Mouse (Mus musculus): ENCODE measurements at regions not wholly inside any gene's neighbourhood (a gene's known extent, or its start where the extent isn't known, plus 50 kb on each side); places are given as distances from the start of the nearest gene placed in this dataset.
A peak's percentile ranks its signal among the peaks of the same experiment; 100 is the strongest.

DNA sequence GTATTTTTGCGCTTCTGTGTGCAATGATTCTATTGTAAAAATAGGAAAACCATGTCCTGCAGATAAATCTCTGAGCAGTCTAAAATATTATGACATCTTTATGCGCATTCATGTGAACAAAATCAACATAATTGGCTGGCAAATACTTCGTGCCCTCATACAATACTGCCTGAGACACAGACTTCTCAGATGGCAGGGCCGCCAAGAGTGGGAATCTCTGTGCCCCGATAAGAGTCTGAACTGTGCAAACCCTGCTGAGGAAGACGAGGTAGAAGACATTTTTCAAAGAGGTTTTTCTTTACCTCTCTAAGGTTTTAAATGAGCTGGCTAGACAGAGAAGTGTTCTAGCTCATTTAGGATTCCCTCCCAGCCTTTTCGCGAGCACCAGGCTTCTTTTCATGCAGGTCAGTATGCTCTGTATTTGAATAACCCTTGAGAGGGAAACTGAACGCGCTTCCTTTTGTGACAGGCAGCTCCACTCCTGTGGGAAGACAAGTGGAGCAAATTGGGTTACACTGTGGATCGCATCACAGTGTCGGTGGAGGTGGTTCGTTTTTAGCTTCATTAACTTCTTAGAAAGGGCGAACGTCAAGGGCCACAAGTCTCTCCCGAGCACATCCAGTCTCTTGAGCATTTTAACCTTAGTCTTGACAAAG, 1973.6 kb upstream of the 5930422O12Rik start:
- Histone ChIP-seq H3K4me3 (ENCODE audit: insufficient read depth, low read depth, low read length) (no peak overlapping the region), H3K36me3 (ENCODE audit: control insufficient read depth, insufficient read depth, low read length) (no peaks in the 10 kb centered on the region), H3K9ac (ENCODE audit: low read depth, low read length) (no peak overlapping the region), H3K79me2 (ENCODE audit: control insufficient read depth, insufficient read depth, low read length) (no peaks in the 10 kb centered on the region), H3K27me3 (ENCODE audit: control insufficient read depth, insufficient read depth, low read length) (no peaks in the 10 kb centered on the region), H3K27ac (replicated peaks; ENCODE audit: insufficient read depth, low read depth, low read length) (no peak overlapping the region), H3K4me1 (ENCODE audit: control insufficient read depth, insufficient read depth, low read length) (no peaks in the 10 kb centered on the region)
- 85% methylated on average over 16 of the region's 16 CpGs for WGBS
- no peak for TF ChIP-seq POLR2A (IDR thresholded peaks at IDR 0.05; ENCODE audit: extremely low read depth, insufficient read depth, low read length)
- no peak for TF ChIP-seq CTCF (IDR thresholded peaks at IDR 0.05; ENCODE audit: low read depth, low read length)
- DNase-seq (ENCODE audit: extremely low read depth, low read depth, low spot score): no peak

DNA sequence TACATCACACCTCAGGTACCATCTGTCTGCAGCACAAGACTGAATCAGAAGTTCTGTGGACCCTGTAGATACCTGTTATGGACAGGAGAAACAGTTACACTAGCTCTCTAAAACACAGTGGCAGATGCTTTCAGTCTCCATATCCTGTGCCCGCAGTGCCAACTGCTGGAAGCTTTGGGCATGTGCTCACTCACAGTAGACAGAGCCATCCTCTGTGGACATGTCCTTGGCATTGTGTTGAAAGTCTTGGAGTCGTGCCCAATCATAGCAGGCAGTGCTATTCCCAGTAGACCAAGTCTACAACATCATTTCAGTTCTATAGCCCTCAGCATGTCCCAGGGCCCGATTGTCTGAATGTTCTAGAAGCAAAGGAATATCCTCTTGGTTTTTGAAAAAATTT, 1968.2 kb upstream of the 5930422O12Rik start:
- peak; percentile 19 for DNase-seq (ENCODE audit: extremely low read depth, low read depth, low spot score)
- Histone ChIP-seq H3K79me2 (ENCODE audit: control insufficient read depth, insufficient read depth, low read length) (no peaks in the 10 kb centered on the region), H3K4me1 (ENCODE audit: control insufficient read depth, insufficient read depth, low read length) (no peaks in the 10 kb centered on the region), H3K4me3 (ENCODE audit: insufficient read depth, low read depth, low read length) (no peak overlapping the region), H3K27me3 (ENCODE audit: control insufficient read depth, insufficient read depth, low read length) (no peaks in the 10 kb centered on the region), H3K27ac (replicated peaks; ENCODE audit: insufficient read depth, low read depth, low read length) (no peak overlapping the region), H3K36me3 (ENCODE audit: control insufficient read depth, insufficient read depth, low read length) (no peaks in the 10 kb centered on the region), H3K9ac (ENCODE audit: low read depth, low read length) (no peak overlapping the region)
- TF ChIP-seq CTCF (IDR thresholded peaks at IDR 0.05; ENCODE audit: low read depth, low read length) (no peak), POLR2A (IDR thresholded peaks at IDR 0.05; ENCODE audit: extremely low read depth, insufficient read depth, low read length) (no peak)
- WGBS: 74% methylated on average over 3 of the region's 3 CpGs
